Mouse (Mus musculus): ENCODE data around the gene Pm20d1. TPM values are rescaled to one million over a fixed set of nuclear protein-coding genes. Genes with fewer than 3 reads are reported as not detected.

Gene Pm20d1
- polyA plus RNA-seq, 1 experiment from 2014 or later = 0.70 TPM

DNA sequence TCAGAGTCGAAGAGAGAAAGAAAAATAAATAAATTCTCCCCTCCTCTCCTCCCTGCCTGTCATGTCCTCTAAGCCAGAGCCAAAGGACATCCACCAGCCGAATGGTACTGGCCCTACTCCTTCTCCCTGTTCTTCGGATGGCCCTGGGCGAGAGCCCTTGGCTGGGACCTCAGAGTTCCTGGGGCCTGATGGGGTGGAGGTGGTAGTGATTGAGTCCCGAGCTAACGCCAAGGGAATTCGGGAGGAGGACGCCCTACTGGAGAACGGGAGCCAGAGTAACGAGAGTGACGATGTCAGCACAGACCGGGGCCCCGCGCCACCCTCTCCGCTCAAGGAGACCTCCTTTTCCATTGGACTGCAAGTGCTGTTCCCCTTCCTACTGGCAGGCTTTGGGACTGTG, 33.4 kb downstream of the Pm20d1 start:
- peaks cover 10% of the 10 kb centered on the region; the same call in 1 of the 2 replicates for H3K4me1 ChIP-seq (replicated peaks; ENCODE audit: control insufficient read depth, insufficient read depth, low read length)
- ATAC-seq (ENCODE audit: low read depth) = no peak
- no peak overlapping the region for H3K9ac ChIP-seq (ENCODE audit: low read length)
- no peak overlapping the region for H3K4me3 ChIP-seq (ENCODE audit: low read length)
- 78% methylated on average over 15 of the region's 15 CpGs for WGBS
- H3K9me3 ChIP-seq (ENCODE audit: control insufficient read depth, low read length) = no peaks in the 10 kb centered on the region
- no peaks in the 10 kb centered on the region for H3K27me3 ChIP-seq (ENCODE audit: control insufficient read depth, insufficient read depth, low read depth, low read length)
- H3K36me3 ChIP-seq (ENCODE audit: control insufficient read depth, insufficient read depth, low read length) = no peaks in the 10 kb centered on the region
- H3K4me2 ChIP-seq (ENCODE audit: low read depth, low read length) = no peak overlapping the region
- no peak overlapping the region for H3K27ac ChIP-seq (ENCODE audit: low read length)

DNA sequence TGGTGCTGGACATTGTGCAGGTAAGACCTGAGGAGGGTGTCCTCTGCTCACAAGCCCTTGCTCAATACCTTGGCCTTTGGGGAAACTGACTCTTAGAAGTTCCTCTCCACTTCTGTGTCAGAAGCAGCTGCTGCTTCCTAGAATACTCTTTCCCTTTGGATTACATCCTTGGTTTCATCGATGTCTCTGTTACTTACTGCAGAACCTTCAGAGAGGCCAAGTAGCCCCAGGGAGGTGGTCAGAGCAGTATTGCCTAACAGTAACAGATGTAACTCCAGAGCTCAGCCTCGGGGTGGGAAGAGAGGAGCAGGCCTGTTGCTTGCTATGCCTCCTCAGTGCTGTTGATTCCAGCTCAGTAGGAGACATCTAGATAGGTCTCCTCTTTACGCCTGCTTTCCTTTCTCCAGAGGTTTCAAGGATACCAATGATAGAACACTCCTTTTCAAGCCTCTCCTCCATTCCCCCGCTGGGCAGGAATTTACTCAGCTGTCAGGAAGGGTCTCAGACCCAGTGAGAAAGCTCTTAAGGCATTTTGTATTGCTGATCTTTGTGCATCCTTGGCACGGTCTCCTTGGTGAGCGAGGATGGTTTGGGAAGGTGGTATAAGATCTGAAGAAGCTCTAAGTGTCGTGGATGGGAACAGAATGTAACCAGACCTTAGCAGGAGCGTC, 33.9 kb downstream of the Pm20d1 start:
- no peak for ATAC-seq (ENCODE audit: low read depth)
- no peak overlapping the region for H3K27ac ChIP-seq (ENCODE audit: low read length)

DNA sequence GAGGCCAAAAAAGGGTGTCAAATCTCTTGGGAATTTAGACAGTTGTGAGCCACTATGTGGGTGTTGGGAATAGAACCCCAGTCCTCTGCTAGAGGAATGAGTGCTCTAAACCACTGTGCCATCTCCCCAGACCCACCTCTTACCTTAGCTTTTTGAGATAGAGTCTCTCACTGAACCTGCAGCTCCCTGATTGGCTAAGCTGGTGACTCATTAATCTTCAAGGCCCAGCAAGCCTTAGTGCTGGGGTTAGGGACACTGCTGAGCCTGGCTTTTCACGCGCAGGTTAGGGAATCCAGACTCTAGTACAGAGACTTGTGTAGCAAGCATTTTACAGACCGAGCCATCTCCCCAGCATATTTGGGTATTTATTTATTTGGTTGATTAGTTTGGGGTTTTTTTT, 39.9 kb downstream of the Pm20d1 start:
- Histone ChIP-seq H3K9me3 (ENCODE audit: control insufficient read depth, low read length) (no peaks in the 10 kb centered on the region), H3K4me1 (replicated peaks; ENCODE audit: control insufficient read depth, insufficient read depth, low read length) (no peaks in the 10 kb centered on the region), H3K27ac (ENCODE audit: low read length) (no peak overlapping the region), H3K4me3 (ENCODE audit: low read length) (no peak overlapping the region), H3K4me2 (ENCODE audit: low read depth, low read length) (no peak overlapping the region), H3K36me3 (ENCODE audit: control insufficient read depth, insufficient read depth, low read length) (peaks cover 2% of the 10 kb centered on the region; the same call in 1 of the 2 replicates), H3K27me3 (ENCODE audit: control insufficient read depth, insufficient read depth, low read depth, low read length) (no peaks in the 10 kb centered on the region), H3K9ac (ENCODE audit: low read length) (no peak overlapping the region)
- WGBS = 81% methylated on average over 3 of the region's 3 CpGs
- ATAC-seq (ENCODE audit: low read depth) = no peak

More for the DNA sequence above, 33.9 kb downstream of the Pm20d1 start:
- H3K4me2 ChIP-seq (ENCODE audit: low read depth, low read length) = no peak overlapping the region
- no peaks in the 10 kb centered on the region for H3K36me3 ChIP-seq (ENCODE audit: control insufficient read depth, insufficient read depth, low read length)
- 77% methylated on average over 8 of the region's 8 CpGs for whole genome bisulfite sequencing
- no peak overlapping the region for H3K9ac ChIP-seq (ENCODE audit: low read length)
- H3K4me3 ChIP-seq (ENCODE audit: low read length) = no peak overlapping the region
- H3K4me1 ChIP-seq (replicated peaks; ENCODE audit: control insufficient read depth, insufficient read depth, low read length) = peaks cover 10% of the 10 kb centered on the region; the same call in 1 of the 2 replicates
- H3K27me3 ChIP-seq (ENCODE audit: control insufficient read depth, insufficient read depth, low read depth, low read length) = no peaks in the 10 kb centered on the region
- H3K9me3 ChIP-seq (ENCODE audit: control insufficient read depth, low read length) = no peaks in the 10 kb centered on the region

DNA sequence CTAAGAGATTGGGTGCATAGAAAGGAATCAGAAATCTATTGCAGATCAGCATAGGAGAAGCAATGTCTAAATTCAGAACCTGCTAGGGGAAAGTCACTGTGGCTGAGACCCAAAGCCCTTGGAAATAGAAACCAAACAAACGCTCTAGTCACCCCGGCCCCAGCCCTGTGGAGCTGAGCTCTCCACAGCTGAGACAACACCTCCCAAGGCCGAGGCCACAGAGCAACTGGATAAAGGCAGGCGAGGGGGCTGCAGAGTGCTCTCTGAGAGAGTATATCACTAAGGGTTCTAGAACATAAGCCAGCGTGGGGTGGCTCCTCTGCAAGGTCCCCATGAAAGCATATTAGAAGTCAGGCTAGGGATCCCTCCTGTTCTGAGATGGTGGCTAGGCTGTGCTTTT, 41.4 kb downstream of the Pm20d1 start:
- Histone ChIP-seq H3K27ac (ENCODE audit: low read length) (no peak overlapping the region), H3K9me3 (ENCODE audit: control insufficient read depth, low read length) (no peaks in the 10 kb centered on the region), H3K4me2 (ENCODE audit: low read depth, low read length) (no peak overlapping the region), H3K4me3 (ENCODE audit: low read length) (no peak overlapping the region), H3K36me3 (ENCODE audit: control insufficient read depth, insufficient read depth, low read length) (peaks cover 5% of the 10 kb centered on the region; the same call in 1 of the 2 replicates), H3K9ac (ENCODE audit: low read length) (no peak overlapping the region), H3K27me3 (ENCODE audit: control insufficient read depth, insufficient read depth, low read depth, low read length) (no peaks in the 10 kb centered on the region), H3K4me1 (replicated peaks; ENCODE audit: control insufficient read depth, insufficient read depth, low read length) (no peaks in the 10 kb centered on the region)
- 53% methylated on average over 5 of the region's 5 CpGs for WGBS
- ATAC-seq (ENCODE audit: low read depth) = no peak

DNA sequence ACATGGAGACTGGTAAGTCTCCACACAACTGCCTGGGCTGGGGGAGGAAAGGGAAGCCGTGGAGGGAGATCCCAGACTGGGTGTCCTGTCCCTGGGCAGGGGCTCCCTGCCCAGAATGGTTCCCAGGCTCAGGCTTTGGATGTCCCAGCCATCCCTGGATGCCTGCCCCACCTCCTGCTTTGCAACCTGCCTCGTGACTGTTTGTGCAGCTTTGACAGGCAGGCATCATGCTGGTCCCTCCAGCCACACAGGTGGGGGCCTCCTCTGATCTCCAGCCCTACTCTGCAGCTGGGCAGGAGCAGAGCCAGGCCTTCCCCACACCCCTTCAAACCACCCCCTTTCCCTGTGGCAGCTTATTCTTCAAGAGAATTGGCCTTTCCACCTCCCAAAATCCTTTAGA, 42.1 kb downstream of the Pm20d1 start:
- Histone ChIP-seq H3K27ac (ENCODE audit: low read length) (no peak overlapping the region), H3K4me3 (ENCODE audit: low read length) (no peak overlapping the region), H3K4me2 (ENCODE audit: low read depth, low read length) (no peak overlapping the region), H3K36me3 (ENCODE audit: control insufficient read depth, insufficient read depth, low read length) (peaks cover 8% of the 10 kb centered on the region), H3K9ac (ENCODE audit: low read length) (no peak overlapping the region), H3K9me3 (ENCODE audit: control insufficient read depth, low read length) (no peaks in the 10 kb centered on the region), H3K4me1 (replicated peaks; ENCODE audit: control insufficient read depth, insufficient read depth, low read length) (no peaks in the 10 kb centered on the region), H3K27me3 (ENCODE audit: control insufficient read depth, insufficient read depth, low read depth, low read length) (no peaks in the 10 kb centered on the region)
- no peak for ATAC-seq (ENCODE audit: low read depth)
- 53% methylated on average over 2 of the region's 2 CpGs for WGBS

DNA sequence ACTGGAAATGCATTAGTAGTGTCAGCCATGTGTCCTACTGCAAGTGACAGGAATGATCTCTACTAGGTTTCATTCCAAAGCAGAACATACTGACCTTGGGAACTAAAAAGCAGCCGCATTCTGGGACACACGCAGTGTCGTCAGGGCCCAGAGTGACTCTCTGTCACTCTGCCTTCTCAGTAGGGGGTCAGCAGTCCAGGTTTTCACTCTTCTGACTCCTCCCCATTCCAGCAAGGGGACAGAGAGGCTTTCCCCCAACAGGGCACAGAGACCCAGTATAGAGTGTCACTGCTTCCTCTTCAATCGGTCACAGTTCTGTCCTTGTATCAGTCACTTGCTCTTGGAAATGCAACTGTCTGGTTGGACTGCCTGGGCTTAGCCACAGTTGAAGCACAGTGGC, 45.0 kb downstream of the Pm20d1 start:
- no peak for ATAC-seq (ENCODE audit: low read depth)
- Histone ChIP-seq H3K9me3 (ENCODE audit: control insufficient read depth, low read length) (no peaks in the 10 kb centered on the region), H3K4me3 (ENCODE audit: low read length) (no peak overlapping the region), H3K4me2 (ENCODE audit: low read depth, low read length) (no peak overlapping the region), H3K4me1 (replicated peaks; ENCODE audit: control insufficient read depth, insufficient read depth, low read length) (no peaks in the 10 kb centered on the region), H3K27me3 (ENCODE audit: control insufficient read depth, insufficient read depth, low read depth, low read length) (no peaks in the 10 kb centered on the region), H3K9ac (ENCODE audit: low read length) (no peak overlapping the region), H3K27ac (ENCODE audit: low read length) (no peak overlapping the region), H3K36me3 (ENCODE audit: control insufficient read depth, insufficient read depth, low read length) (peaks cover 17% of the 10 kb centered on the region)
- WGBS = 84% methylated on average over 4 of the region's 4 CpGs

DNA sequence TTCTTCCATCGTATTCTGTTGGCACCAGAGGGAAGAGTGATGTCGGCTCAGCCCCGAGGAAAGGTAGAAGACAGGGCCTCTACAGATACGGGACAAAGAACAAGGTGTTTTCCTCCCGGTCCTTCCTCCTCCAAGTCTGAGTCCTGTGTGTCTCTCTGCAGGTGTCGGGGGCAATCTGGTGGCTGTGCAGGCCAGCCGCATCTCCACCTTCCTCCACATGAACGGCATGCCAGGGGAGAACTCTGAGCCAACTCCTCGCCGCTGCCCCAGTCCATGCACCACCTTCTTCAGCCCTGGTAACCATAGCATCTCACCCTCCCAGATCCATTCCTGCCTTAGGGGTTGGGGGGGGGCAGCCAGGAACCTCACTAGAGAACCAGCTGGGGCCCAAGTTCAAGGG, 46.6 kb downstream of the Pm20d1 start:
- peaks cover 17% of the 10 kb centered on the region for H3K36me3 ChIP-seq (ENCODE audit: control insufficient read depth, insufficient read depth, low read length)
- no peak overlapping the region for H3K4me3 ChIP-seq (ENCODE audit: low read length)
- WGBS = 94% methylated on average over 10 of the region's 10 CpGs
- H3K9me3 ChIP-seq (ENCODE audit: control insufficient read depth, low read length) = no peaks in the 10 kb centered on the region
- H3K4me2 ChIP-seq (ENCODE audit: low read depth, low read length) = no peak overlapping the region
- no peak overlapping the region for H3K9ac ChIP-seq (ENCODE audit: low read length)
- H3K4me1 ChIP-seq (replicated peaks; ENCODE audit: control insufficient read depth, insufficient read depth, low read length) = no peaks in the 10 kb centered on the region
- H3K27ac ChIP-seq (ENCODE audit: low read length) = no peak overlapping the region
- ATAC-seq (ENCODE audit: low read depth) = no peak
- no peaks in the 10 kb centered on the region for H3K27me3 ChIP-seq (ENCODE audit: control insufficient read depth, insufficient read depth, low read depth, low read length)

DNA sequence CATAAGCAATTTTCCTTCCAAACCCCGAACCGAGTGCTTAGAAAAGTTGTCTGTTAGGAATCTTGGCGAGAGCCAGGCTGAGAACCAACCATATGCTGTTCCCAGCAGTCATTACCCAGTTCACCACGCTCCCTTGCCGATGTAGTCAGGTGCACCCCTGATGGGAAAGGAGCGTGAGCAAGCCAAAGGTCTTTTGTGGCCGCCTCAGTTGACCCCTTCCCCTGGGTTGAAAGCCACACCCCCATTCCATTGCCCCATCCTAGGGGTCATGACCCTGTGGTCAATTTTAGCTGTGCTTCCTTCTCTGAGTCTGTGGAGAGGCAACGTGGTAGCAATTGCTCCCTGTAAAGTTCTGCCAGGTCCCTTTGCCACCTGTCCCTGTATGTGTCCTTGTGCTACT, 47.7 kb downstream of the Pm20d1 start:
- ATAC-seq (ENCODE audit: low read depth) = no peak
- H3K27ac ChIP-seq (ENCODE audit: low read length) = no peak overlapping the region
- H3K9me3 ChIP-seq (ENCODE audit: control insufficient read depth, low read length) = no peaks in the 10 kb centered on the region
- no peaks in the 10 kb centered on the region for H3K4me1 ChIP-seq (replicated peaks; ENCODE audit: control insufficient read depth, insufficient read depth, low read length)
- H3K36me3 ChIP-seq (ENCODE audit: control insufficient read depth, insufficient read depth, low read length) = peaks cover 17% of the 10 kb centered on the region
- 77% methylated on average over 8 of the region's 8 CpGs for WGBS
- H3K9ac ChIP-seq (ENCODE audit: low read length) = no peak overlapping the region
- H3K4me2 ChIP-seq (ENCODE audit: low read depth, low read length) = no peak overlapping the region
- no peak overlapping the region for H3K4me3 ChIP-seq (ENCODE audit: low read length)
- H3K27me3 ChIP-seq (ENCODE audit: control insufficient read depth, insufficient read depth, low read depth, low read length) = no peaks in the 10 kb centered on the region

DNA sequence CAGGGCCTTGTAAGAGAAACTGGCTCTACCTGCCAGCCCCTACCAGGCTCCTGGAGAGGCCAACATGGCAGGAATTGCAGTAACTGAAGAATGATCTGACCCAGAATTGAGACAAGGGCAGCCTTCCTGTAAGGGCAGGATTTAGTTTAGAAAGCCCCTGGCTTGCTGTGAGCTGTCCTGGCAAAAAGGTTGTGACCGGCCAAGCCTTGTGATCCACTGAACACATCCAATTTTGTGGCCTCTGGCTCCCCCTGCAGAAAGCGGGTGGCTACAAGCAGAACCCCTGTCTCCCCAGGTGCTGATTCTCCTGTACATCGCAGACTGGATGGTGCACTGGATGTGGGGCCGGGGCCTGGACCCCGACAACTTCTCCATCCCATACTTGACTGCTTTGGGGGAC, 49.1 kb downstream of the Pm20d1 start:
- Histone ChIP-seq H3K27ac (ENCODE audit: low read length) (no peak overlapping the region), H3K4me1 (replicated peaks; ENCODE audit: control insufficient read depth, insufficient read depth, low read length) (no peaks in the 10 kb centered on the region), H3K4me2 (ENCODE audit: low read depth, low read length) (no peak overlapping the region), H3K9ac (ENCODE audit: low read length) (no peak overlapping the region), H3K27me3 (ENCODE audit: control insufficient read depth, insufficient read depth, low read depth, low read length) (no peaks in the 10 kb centered on the region), H3K36me3 (ENCODE audit: control insufficient read depth, insufficient read depth, low read length) (peaks cover 14% of the 10 kb centered on the region), H3K9me3 (ENCODE audit: control insufficient read depth, low read length) (no peaks in the 10 kb centered on the region), H3K4me3 (ENCODE audit: low read length) (no peak overlapping the region)
- 74% methylated on average over 5 of the region's 5 CpGs for WGBS
- 0 out of 2 replicates have a peak, but pooled peaks have one; percentile 20 for ATAC-seq (ENCODE audit: low read depth)

DNA sequence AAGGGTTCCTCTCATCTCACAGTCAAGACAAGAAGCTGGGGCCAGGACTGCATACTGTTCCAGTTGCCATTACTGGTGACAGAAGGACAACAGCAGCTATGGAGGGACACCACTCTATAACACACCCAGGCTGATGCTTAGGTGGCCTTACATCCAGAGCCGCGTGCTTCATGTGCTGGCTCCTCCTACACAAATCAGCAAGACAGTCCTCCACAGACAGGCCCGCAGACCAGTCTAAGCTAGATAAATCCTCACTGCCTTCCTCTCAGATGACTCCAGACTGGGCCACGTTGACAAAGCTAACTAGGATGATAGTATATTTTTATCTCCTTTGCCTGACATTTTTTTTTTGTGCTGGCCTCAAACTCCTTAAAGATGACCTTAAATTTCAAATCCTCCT, 64.6 kb downstream of the Pm20d1 start:
- no peak for ATAC-seq (ENCODE audit: low read depth)
- H3K4me2 ChIP-seq (ENCODE audit: low read depth, low read length) = no peak overlapping the region
- no peak overlapping the region for H3K4me3 ChIP-seq (ENCODE audit: low read length)
- H3K27me3 ChIP-seq (ENCODE audit: control insufficient read depth, insufficient read depth, low read depth, low read length) = no peaks in the 10 kb centered on the region
- H3K4me1 ChIP-seq (replicated peaks; ENCODE audit: control insufficient read depth, insufficient read depth, low read length) = no peaks in the 10 kb centered on the region
- H3K27ac ChIP-seq (ENCODE audit: low read length) = no peak overlapping the region
- no peak overlapping the region for H3K9ac ChIP-seq (ENCODE audit: low read length)
- 75% methylated on average over 4 of the region's 4 CpGs for WGBS
- no peaks in the 10 kb centered on the region for H3K36me3 ChIP-seq (ENCODE audit: control insufficient read depth, insufficient read depth, low read length)
- no peaks in the 10 kb centered on the region for H3K9me3 ChIP-seq (ENCODE audit: control insufficient read depth, low read length)

Data from lung, embryonic 16.5 days (tissue).